Mouse (Mus musculus) R1 (cell line): ENCODE results near the gene Glis2.
A peak's percentile ranks its signal among the peaks of the same experiment; 100 is the strongest.

Experiments
- DNase-seq: peaks from one replicate; pipeline ENCODE4 v3.0.0-alpha.2; 2018; ENCODE audit warnings: low read depth, low spot score

Glis2 gene

GRCm38 (mm10) chr16:4640267-4641005 lies 45.9 kb downstream of the Glis2 start:
- no peak for DNase-seq

- no peak for DNase-seq
Observed at GRCm38 (mm10) chr16:4641119-4641838, 46.8 kb downstream of the Glis2 start.

- peak; percentile 81 for DNase-seq
Observed at GRCm38 (mm10) chr16:4642190-4642589, 47.7 kb downstream of the Glis2 start.

- no peak for DNase-seq
Observed at GRCm38 (mm10) chr16:4642937-4643336, 48.4 kb downstream of the Glis2 start.

GRCm38 (mm10) chr16:4643670-4644419 lies 49.3 kb downstream of the Glis2 start:
- DNase-seq: no peak

GRCm38 (mm10) chr16:4645867-4646266 lies 51.4 kb downstream of the Glis2 start:
- no peak for DNase-seq

GRCm38 (mm10) chr16:4646831-4647230 lies 52.3 kb downstream of the Glis2 start:
- no peak for DNase-seq

GRCm38 (mm10) chr16:4647651-4648141 lies 53.2 kb downstream of the Glis2 start:
- no peak for DNase-seq

GRCm38 (mm10) chr16:4648416-4649023 lies 54.0 kb downstream of the Glis2 start:
- peak; percentile 44 for DNase-seq

- no peak for DNase-seq
Observed at GRCm38 (mm10) chr16:4649211-4649610, 54.7 kb downstream of the Glis2 start.

- no peak for DNase-seq
Observed at GRCm38 (mm10) chr16:4649692-4650091, 55.2 kb downstream of the Glis2 start.

GRCm38 (mm10) chr16:4650161-4650560 lies 55.6 kb downstream of the Glis2 start:
- no peak for DNase-seq

- no peak for DNase-seq
Observed at GRCm38 (mm10) chr16:4651081-4651480, 56.6 kb downstream of the Glis2 start.

GRCm38 (mm10) chr16:4651624-4652023 lies 57.1 kb downstream of the Glis2 start:
- no peak for DNase-seq

GRCm38 (mm10) chr16:4652707-4653416 lies 58.3 kb downstream of the Glis2 start:
- DNase-seq: no peak

- no peak for DNase-seq
Observed at GRCm38 (mm10) chr16:4654706-4655105, 60.2 kb downstream of the Glis2 start.

GRCm38 (mm10) chr16:4655251-4655734 lies 60.8 kb downstream of the Glis2 start:
- DNase-seq: no peak

GRCm38 (mm10) chr16:4655764-4656570 lies 61.5 kb downstream of the Glis2 start:
- DNase-seq: no peak

- DNase-seq: no peak
Observed at GRCm38 (mm10) chr16:4656571-4657081, 62.1 kb downstream of the Glis2 start.

- peak; percentile 33 for DNase-seq
Observed at GRCm38 (mm10) chr16:4658781-4659245, 64.3 kb downstream of the Glis2 start.
